In the genomic region with DNA sequence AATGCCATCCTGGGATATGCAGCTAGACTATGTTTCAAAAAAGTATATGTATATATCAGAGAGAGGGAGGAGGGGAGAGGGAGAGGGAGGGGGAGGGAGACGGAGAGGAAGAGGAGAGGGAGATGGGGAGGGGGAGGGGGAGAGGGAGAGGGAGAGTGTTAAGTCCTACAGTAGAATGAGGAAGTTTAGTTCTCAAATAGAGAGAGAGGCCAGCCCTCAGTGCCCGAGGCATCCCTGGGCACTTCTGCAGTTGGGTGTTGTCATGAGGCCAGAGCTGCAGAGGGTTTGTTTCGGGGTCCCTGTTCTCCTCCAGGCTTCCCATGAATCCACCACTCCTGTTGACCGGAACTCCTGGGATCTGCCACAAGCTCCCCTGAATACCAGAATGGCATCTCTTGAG, we compare ENCODE assay signal across 27 mouse cellular contexts. TPM values are rescaled to one million over a fixed set of nuclear protein-coding genes. Genes with fewer than 3 reads are reported as not detected.
A peak's percentile ranks its signal among the peaks of the same experiment; 100 is the strongest.
DNase-seq lines count a peak whose midpoint lies in the region; ATAC-seq lines count a peak whose summit lies in the region.
"Had no signal": no experiment of that assay in that cellular context is flagged by ENCODE, and none has a peak within 500 bp of the region (broad histone marks: within the 10 kb centered on the region; RNA-seq: fewer than 3 reads in every experiment).

No protein-coding gene starts in this region.

- H3K9ac ChIP-seq in midbrain, embryonic 11.5 days (ENCODE audit: low read length), result no peak overlapping the region
- no peak overlapping the region for H3K9ac ChIP-seq in midbrain, embryonic 13.5 days (replicated peaks)
- H3K9ac ChIP-seq in hindbrain, embryonic 12.5 days, result no peak overlapping the region
- H3K9ac ChIP-seq: embryonic facial prominence, embryonic 12.5 days; forebrain, embryonic 13.5 days; forebrain, embryonic 15.5 days; forebrain, postnatal 0 days had no signal

- WGBS in midbrain, embryonic 11.5 days, result 84% methylated on average over 4 of the region's 4 CpGs
- 76% methylated on average over 4 of the region's 4 CpGs for WGBS in midbrain, embryonic 13.5 days
- WGBS in hindbrain, embryonic 12.5 days, result 70% methylated on average over 4 of the region's 4 CpGs

- H3K4me1 ChIP-seq in midbrain, embryonic 11.5 days (ENCODE audit: control insufficient read depth, insufficient read depth, low read length), result no peaks in the 10 kb centered on the region
- no peaks in the 10 kb centered on the region for H3K4me1 ChIP-seq in midbrain, embryonic 13.5 days (replicated peaks)
- no peaks in the 10 kb centered on the region for H3K4me1 ChIP-seq in hindbrain, embryonic 12.5 days
- H3K4me1 ChIP-seq: embryonic facial prominence, embryonic 10.5 days; embryonic facial prominence, embryonic 12.5 days; forebrain, embryonic 13.5 days; forebrain, embryonic 15.5 days had no signal

- no peaks in the 10 kb centered on the region for H3K27me3 ChIP-seq in midbrain, embryonic 11.5 days (ENCODE audit: control insufficient read depth, insufficient read depth, low read length)
- no peaks in the 10 kb centered on the region for H3K27me3 ChIP-seq in midbrain, embryonic 13.5 days
- no peaks in the 10 kb centered on the region for H3K27me3 ChIP-seq in hindbrain, embryonic 12.5 days
- H3K27me3 ChIP-seq: CH12.LX; embryonic facial prominence, embryonic 12.5 days; forebrain, embryonic 13.5 days; forebrain, embryonic 15.5 days; Patski had no signal

- H3K27ac ChIP-seq in midbrain, embryonic 11.5 days (ENCODE audit: low read depth, low read length), result no peak overlapping the region
- H3K27ac ChIP-seq in midbrain, embryonic 13.5 days, result no peak overlapping the region
- no peak overlapping the region for H3K27ac ChIP-seq in hindbrain, embryonic 12.5 days
- H3K27ac ChIP-seq: embryonic facial prominence, embryonic 10.5 days; embryonic facial prominence, embryonic 12.5 days; forebrain, embryonic 13.5 days; forebrain, embryonic 15.5 days had no signal

- no peaks in the 10 kb centered on the region for H3K36me3 ChIP-seq in midbrain, embryonic 11.5 days (ENCODE audit: control insufficient read depth, insufficient read depth, low read length)
- H3K36me3 ChIP-seq in midbrain, embryonic 13.5 days, result no peaks in the 10 kb centered on the region
- no peaks in the 10 kb centered on the region for H3K36me3 ChIP-seq in hindbrain, embryonic 12.5 days
- H3K36me3 ChIP-seq: embryonic facial prominence, embryonic 10.5 days; embryonic facial prominence, embryonic 12.5 days; forebrain, embryonic 15.5 days; G1E had no signal

- no peak overlapping the region for H3K4me3 ChIP-seq in midbrain, embryonic 11.5 days (ENCODE audit: low read depth, low read length)
- no peak overlapping the region for H3K4me3 ChIP-seq in midbrain, embryonic 13.5 days (replicated peaks)
- no peak overlapping the region for H3K4me3 ChIP-seq in hindbrain, embryonic 12.5 days
- H3K4me3 ChIP-seq: embryonic facial prominence, embryonic 10.5 days; embryonic facial prominence, embryonic 12.5 days; forebrain, embryonic 13.5 days; forebrain, embryonic 15.5 days had no signal

- no peaks in the 10 kb centered on the region for H3K9me3 ChIP-seq in midbrain, embryonic 11.5 days (ENCODE audit: control insufficient read depth, low read length)
- no peaks in the 10 kb centered on the region for H3K9me3 ChIP-seq in midbrain, embryonic 13.5 days
- no peaks in the 10 kb centered on the region for H3K9me3 ChIP-seq in hindbrain, embryonic 12.5 days (replicated peaks)
- H3K9me3 ChIP-seq: embryonic facial prominence, embryonic 10.5 days; embryonic facial prominence, embryonic 12.5 days; forebrain, embryonic 13.5 days; forebrain, embryonic 15.5 days; G1E had no signal

- DNase-seq in midbrain, embryonic 11.5 days (ENCODE audit: low spot score, missing footprints), result peak; percentile 23
- DNase-seq in lung, postnatal 36 days, result no peak
- no peak for DNase-seq in right cerebral cortex, postnatal 14 days
- DNase-seq: adrenal gland, adult 2 months; adrenal gland, postnatal 10 days; adrenal gland, postnatal 25 days; B cell, adult 2 months; cerebellum, adult 11 months; cerebellum, adult 18-20 months; cerebellum, adult 8-10 months; cerebellum, adult 9-11 months; cerebellum, postnatal 14 days; cerebellum, postnatal 36 days; forebrain, postnatal 0 days had no signal

- no peak overlapping the region for H3K4me2 ChIP-seq in midbrain, embryonic 11.5 days
- no peak overlapping the region for H3K4me2 ChIP-seq in midbrain, embryonic 13.5 days (replicated peaks)
- H3K4me2 ChIP-seq in hindbrain, embryonic 12.5 days (replicated peaks), result no peak overlapping the region
- H3K4me2 ChIP-seq: embryonic facial prominence, embryonic 12.5 days; forebrain, embryonic 13.5 days; forebrain, embryonic 15.5 days had no signal

- ATAC-seq in midbrain, embryonic 11.5 days (ENCODE audit: low FRiP score), result no peak
- no peak for ATAC-seq in midbrain, embryonic 13.5 days
- peak; percentile 51 for ATAC-seq in common myeloid progenitor, adult 5-6 weeks (replicated peaks; ENCODE audit: low read depth, poor library complexity, severe bottlenecking)
- peak; percentile 78 for ATAC-seq in megakaryocyte, adult 5-6 weeks (ENCODE audit: poor library complexity, severe bottlenecking)
- no peak for ATAC-seq in hindbrain, embryonic 12.5 days (ENCODE audit: low FRiP score)
- ATAC-seq: activated CD4-positive, CD25-positive, alpha-beta regulatory T cell, adult 4 months; CD4-positive, CD25-positive, alpha-beta regulatory T cell, adult 4 months; forebrain, embryonic 13.5 days; forebrain, embryonic 15.5 days; forebrain, postnatal 0 days; Patski had no signal

RNA-seq across cellular contexts. Expression of a gene that starts 27.5 kb away (rescaled TPM):
- polyA plus RNA-seq in midbrain, embryonic 11.5 days (2014; fragmentation: Nextera tagmentation; extraction: Ambion mirVana), result not detected in 2 replicates
- not detected in 2 replicates for polyA plus RNA-seq in midbrain, embryonic 13.5 days (2015; fragmentation: Nextera tagmentation; extraction: Ambion mirVana)
- total RNA-seq in common myeloid progenitor, adult 5-6 weeks (2017), result not detected in 2 replicates
- 0.62 TPM in 1 of 2 replicates, not detected in the other for total RNA-seq in megakaryocyte, adult 5-6 weeks (2015)
- 0.37 TPM in 1 of 2 replicates, not detected in the other for total RNA-seq in megakaryocyte, adult 5-6 weeks (2017)
- not detected in 2 replicates for polyA plus RNA-seq in hindbrain, embryonic 12.5 days (2016; fragmentation: Nextera tagmentation; extraction: Ambion mirVana)
- total RNA-seq: CH12.LX, G1E had no signal
- polyA plus RNA-seq: activated CD4-positive, CD25-positive, alpha-beta regulatory T cell, adult 4 months; embryonic facial prominence, embryonic 12.5 days; forebrain, embryonic 15.5 days; G1E; Patski had no signal

RNA-seq across cellular contexts. Expression of a gene that starts 51.2 kb away (rescaled TPM):
- 2.2 and 2.7 TPM in 2 replicates for polyA plus RNA-seq in midbrain, embryonic 11.5 days (2014; fragmentation: Nextera tagmentation; extraction: Ambion mirVana)
- polyA plus RNA-seq in midbrain, embryonic 13.5 days (2015; fragmentation: Nextera tagmentation; extraction: Ambion mirVana), result 1.1 and 1.4 TPM in 2 replicates
- 4.6 and 10.8 TPM in 2 replicates for total RNA-seq in common myeloid progenitor, adult 5-6 weeks (2017)
- 29.3 and 39.3 TPM in 2 replicates for total RNA-seq in megakaryocyte, adult 5-6 weeks (2015)
- 23.3 and 27.1 TPM in 2 replicates for total RNA-seq in megakaryocyte, adult 5-6 weeks (2017)
- polyA plus RNA-seq in hindbrain, embryonic 12.5 days (2016; fragmentation: Nextera tagmentation; extraction: Ambion mirVana), result 5.6 and 9.1 TPM in 2 replicates
- polyA plus RNA-seq: activated CD4-positive, CD25-positive, alpha-beta regulatory T cell, adult 4 months; CD4-positive, CD25-positive, alpha-beta regulatory T cell, adult 4 months had no signal

Comparison
In these comparisons a context has a peak if more than half of its experiments do, and no peak if none do; other contexts are left out.
1. ATAC-seq: peak in common myeloid progenitor, adult 5-6 weeks (single experiment) and megakaryocyte, adult 5-6 weeks (single experiment); none in midbrain, embryonic 11.5 days (single experiment), midbrain, embryonic 13.5 days (single experiment) and hindbrain, embryonic 12.5 days (single experiment).